Mouse (Mus musculus) small intestine, adult 2 months (tissue): ENCODE data around the gene Qprt.

ENCODE experiments used
- CTCF ChIP-seq: fragments of 200-500 bp; IDR thresholded peaks from 2 replicates; pipeline ENCODE4 v1.5.1; 2012; ENCODE audit warnings: low read depth, mild to moderate bottlenecking, control low read depth, inconsistent platforms, low read length, moderate library complexity, mixed read lengths; ENCODE audit not compliant: insufficient replicate concordance, insufficient read length; ENCODE audit errors: extremely low read depth
- POLR2A ChIP-seq: fragments of 200-500 bp; IDR thresholded peaks from 2 replicates; pipeline ENCODE4 v1.6.1; 2012; ENCODE audit warnings: low read depth, mild to moderate bottlenecking, control low read depth, inconsistent platforms, low read length, moderate library complexity

DNA sequence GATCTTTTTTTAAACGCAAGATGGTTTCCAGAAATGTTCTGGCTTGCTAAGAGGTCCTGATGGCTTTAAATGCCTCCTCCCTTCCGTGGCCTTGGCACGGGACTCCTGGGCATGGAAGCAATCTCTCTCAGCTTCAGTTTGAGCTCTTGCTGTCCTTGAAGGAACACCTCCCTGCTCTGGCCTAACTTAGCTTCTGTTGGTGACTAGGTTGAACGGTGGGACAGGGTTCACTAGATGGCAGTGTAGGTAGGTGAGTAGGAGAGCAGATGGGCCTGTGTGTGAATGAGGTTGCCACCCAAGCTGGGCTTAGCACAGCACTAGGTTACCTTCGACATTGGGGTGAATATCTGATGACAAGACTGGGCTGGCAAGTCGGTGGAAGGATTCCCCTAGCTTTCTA, 18.1 kb downstream of the Qprt start:
- TF ChIP-seq CTCF (no peak), POLR2A (no peak)
